Comparison of ENCODE assay signal across 31 mouse cellular contexts in the genomic region with DNA sequence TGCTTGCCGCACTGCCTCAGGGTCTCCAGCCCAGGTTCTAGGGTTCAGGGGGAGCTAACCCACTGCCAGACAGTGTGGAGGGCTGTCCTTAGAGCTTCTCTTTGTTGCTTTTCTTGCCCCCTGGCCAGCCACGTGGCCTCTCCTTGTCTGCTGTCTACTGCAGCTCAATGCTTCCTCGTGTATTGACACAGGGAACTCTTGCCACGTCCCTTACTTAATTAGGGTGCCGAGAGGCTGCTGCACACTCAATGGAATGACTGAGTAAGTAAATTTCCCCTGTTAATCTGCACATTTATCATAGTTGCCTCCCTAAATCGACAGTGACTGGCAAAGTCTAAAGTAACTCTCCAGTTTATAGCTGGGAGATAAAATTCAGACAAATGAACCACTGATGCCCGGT.
"Had no signal": no experiment of that assay in that cellular context is flagged by ENCODE, and none has a peak within 500 bp of the region (broad histone marks: within the 10 kb centered on the region; RNA-seq: fewer than 3 reads in every experiment).

No protein-coding gene starts in this region.

- H3K36me3 ChIP-seq: limb, embryonic 10.5 days; limb, embryonic 12.5 days; limb, embryonic 13.5 days; limb, embryonic 15.5 days; liver, embryonic 12.5 days; liver, embryonic 13.5 days; liver, embryonic 15.5 days; lung, embryonic 15.5 days; midbrain, embryonic 10.5 days; midbrain, embryonic 12.5 days; midbrain, embryonic 13.5 days; midbrain, embryonic 15.5 days; neural tube, embryonic 12.5 days had no signal

- H3K27me3 ChIP-seq: liver, embryonic 12.5 days; liver, embryonic 13.5 days; liver, embryonic 15.5 days; lung, embryonic 15.5 days; midbrain, embryonic 12.5 days; midbrain, embryonic 13.5 days; midbrain, embryonic 15.5 days; neural tube, embryonic 12.5 days had no signal

- DNase-seq: left cerebral cortex, postnatal 4 days; liver; liver, embryonic 13.5 days; liver, postnatal 0 days; lung, adult 18-20 months; lung, adult 2 months; lung, embryonic 14.5 days; lung, postnatal 14 days; lung, postnatal 36 days; lung, postnatal 4 days; midbrain, embryonic 14.5 days had no signal

- ATAC-seq: liver, embryonic 12.5 days; liver, postnatal 0 days; lung, postnatal 0 days; midbrain, embryonic 13.5 days; midbrain, embryonic 15.5 days; midbrain, embryonic 16.5 days had no signal

- H3K27ac ChIP-seq: limb, embryonic 10.5 days; limb, embryonic 12.5 days; limb, embryonic 13.5 days; limb, embryonic 15.5 days; liver, embryonic 12.5 days; liver, embryonic 13.5 days; liver, embryonic 14.5 days; liver, embryonic 15.5 days; lung, embryonic 15.5 days; macrophage; midbrain, embryonic 10.5 days; midbrain, embryonic 12.5 days; midbrain, embryonic 13.5 days; midbrain, embryonic 15.5 days; neural tube, embryonic 12.5 days had no signal

- H3K4me3 ChIP-seq: limb, embryonic 10.5 days; limb, embryonic 12.5 days; limb, embryonic 13.5 days; limb, embryonic 15.5 days; liver, embryonic 12.5 days; liver, embryonic 13.5 days; liver, embryonic 15.5 days; lung, embryonic 15.5 days; megakaryocyte, embryonic 14.5 days; midbrain, embryonic 10.5 days; midbrain, embryonic 12.5 days; midbrain, embryonic 13.5 days; midbrain, embryonic 15.5 days; myocyte; neural tube, embryonic 12.5 days had no signal

- H3K9ac ChIP-seq: limb, embryonic 12.5 days; limb, embryonic 13.5 days; limb, embryonic 15.5 days; liver, embryonic 12.5 days; liver, embryonic 13.5 days; liver, embryonic 14.5 days; liver, embryonic 15.5 days; liver, postnatal 0 days; lung, embryonic 14.5 days; lung, embryonic 15.5 days; midbrain, embryonic 12.5 days; midbrain, embryonic 13.5 days; midbrain, embryonic 15.5 days; neural tube, embryonic 12.5 days had no signal

- H3K4me2 ChIP-seq: limb, embryonic 12.5 days; limb, embryonic 13.5 days; limb, embryonic 15.5 days; liver, embryonic 11.5 days; liver, embryonic 12.5 days; liver, embryonic 13.5 days; liver, embryonic 15.5 days; lung, embryonic 14.5 days; lung, embryonic 15.5 days; midbrain, embryonic 11.5 days; midbrain, embryonic 12.5 days; midbrain, embryonic 13.5 days; midbrain, embryonic 15.5 days; neural tube, embryonic 12.5 days had no signal

- H3K4me1 ChIP-seq: liver, embryonic 12.5 days; liver, embryonic 13.5 days; liver, embryonic 15.5 days; lung, embryonic 15.5 days; megakaryocyte, embryonic 14.5 days; midbrain, embryonic 12.5 days; midbrain, embryonic 13.5 days; midbrain, embryonic 15.5 days had no signal

- H3K9me3 ChIP-seq: limb, embryonic 10.5 days; limb, embryonic 12.5 days; limb, embryonic 13.5 days; limb, embryonic 15.5 days; liver, embryonic 12.5 days; liver, embryonic 13.5 days; liver, embryonic 15.5 days; lung, embryonic 15.5 days; megakaryocyte, embryonic 14.5 days; midbrain, embryonic 10.5 days; midbrain, embryonic 12.5 days; midbrain, embryonic 13.5 days; midbrain, embryonic 15.5 days; neural tube, embryonic 12.5 days had no signal
